Mouse (Mus musculus) ovary, adult 18-20 months (tissue): ENCODE measurements at regions not wholly inside any gene's neighbourhood (a gene's known extent, or its start where the extent isn't known, plus 50 kb on each side); places are given as distances from the start of the nearest gene placed in this dataset.

Source experiments
- DNase-seq: peaks from one replicate; pipeline ENCODE4 v3.0.0; 2022; ENCODE audit warnings: low spot score, mixed read lengths

GRCm38 (mm10) chr10:117556027-117556789, 73.1 kb upstream of the Cpm start:
- DNase-seq: no peak

GRCm38 (mm10) chr10:117555542-117555941, 73.8 kb upstream of the Cpm start:
- DNase-seq: no peak

GRCm38 (mm10) chr10:117555044-117555443, 74.3 kb upstream of the Cpm start:
- no peak for DNase-seq

- no peak for DNase-seq
Measured at GRCm38 (mm10) chr10:117554533-117554932, 74.8 kb upstream of the Cpm start.

- DNase-seq: no peak
Measured at GRCm38 (mm10) chr10:117553211-117554186, 75.8 kb upstream of the Cpm start.

- no peak for DNase-seq
Measured at GRCm38 (mm10) chr10:117552049-117552652, 77.1 kb upstream of the Cpm start.

- no peak for DNase-seq
Measured at GRCm38 (mm10) chr10:117551234-117552048, 77.9 kb upstream of the Cpm start.

GRCm38 (mm10) chr10:117549854-117550605, 79.3 kb upstream of the Cpm start:
- DNase-seq: no peak

- no peak for DNase-seq
Measured at GRCm38 (mm10) chr10:117549506-117549830, 79.8 kb upstream of the Cpm start.

GRCm38 (mm10) chr10:117548775-117549505, 80.4 kb upstream of the Cpm start:
- no peak for DNase-seq

- DNase-seq: no peak
Measured at GRCm38 (mm10) chr10:117548262-117548661, 81.0 kb upstream of the Cpm start.

- DNase-seq: no peak
Measured at GRCm38 (mm10) chr10:117547275-117547674, 82.0 kb upstream of the Cpm start.

- no peak for DNase-seq
Measured at GRCm38 (mm10) chr10:117545842-117546631, 83.3 kb upstream of the Cpm start.

GRCm38 (mm10) chr10:117544680-117545546, 84.4 kb upstream of the Cpm start:
- no peak for DNase-seq

- DNase-seq: no peak
Measured at GRCm38 (mm10) chr10:117543995-117544679, 85.2 kb upstream of the Cpm start.

GRCm38 (mm10) chr10:117543696-117543950, 85.7 kb upstream of the Cpm start:
- DNase-seq: no peak

GRCm38 (mm10) chr10:117542886-117543695, 86.2 kb upstream of the Cpm start:
- DNase-seq: no peak
